Mouse (Mus musculus) ES-Bruce4 (cell line): ENCODE measurements around the gene Atg16l1. TPM values are rescaled to one million over a fixed set of nuclear protein-coding genes. Genes with fewer than 3 reads are reported as not detected.

ENCODE experiments used
- H3K27ac ChIP-seq: 2 replicates; pipeline ENCODE4 v1.5.1; 2012; ENCODE audit warnings: low read length, inconsistent platforms; ENCODE audit not compliant: insufficient read depth
- H3K27me3 ChIP-seq: 2 replicates; pipeline ENCODE4 v1.6.1; 2012; ENCODE audit warnings: mild to moderate bottlenecking, low read length, inconsistent platforms; ENCODE audit not compliant: control insufficient read depth, poor library complexity, insufficient read depth, severe bottlenecking
- H3K36me3 ChIP-seq: 2 replicates; pipeline ENCODE4 v1.6.1; 2012; ENCODE audit warnings: inconsistent platforms, mild to moderate bottlenecking, low read length, moderate library complexity; ENCODE audit not compliant: control insufficient read depth, poor library complexity, insufficient read depth, severe bottlenecking
- H3K4me1 ChIP-seq: one replicate; pipeline ENCODE4 v1.8.1; 2011; ENCODE audit warnings: low read length; ENCODE audit not compliant: control insufficient read depth, insufficient read depth
- H3K4me3 ChIP-seq: 2 replicates; pipeline ENCODE4 v1.5.1; 2011; ENCODE audit warnings: low read depth, mild to moderate bottlenecking, low read length
- H3K9ac ChIP-seq: 2 replicates; pipeline ENCODE4 v1.6.1; 2012; ENCODE audit warnings: low read depth, mild to moderate bottlenecking, inconsistent platforms; ENCODE audit not compliant: poor library complexity, severe bottlenecking
- H3K9me3 ChIP-seq: replicated peaks from 2 replicates; pipeline ENCODE4 v1.6.1; 2012; ENCODE audit warnings: mild to moderate bottlenecking, low read length, inconsistent platforms; ENCODE audit not compliant: control insufficient read depth, poor library complexity, insufficient read depth, severe bottlenecking
- CTCF ChIP-seq: IDR thresholded peaks from one replicate; pipeline ENCODE4 v1.8.1; 2011; ENCODE audit warnings: low read depth, low read length
- EP300 ChIP-seq: IDR thresholded peaks from 2 replicates; pipeline ENCODE4 v1.6.1; 2011; ENCODE audit warnings: low read depth, low read length; ENCODE audit not compliant: insufficient read depth
- POLR2A ChIP-seq: IDR thresholded peaks from one replicate; pipeline ENCODE4 v1.8.1; 2011; ENCODE audit warnings: low read length; ENCODE audit not compliant: insufficient read depth
- polyA plus RNA-seq: library from polyadenylated mRNA; stranded (reverse); fragments of >200 nt; gene quantifications from 2 replicates; pipeline ENCODE4 v1.2.4, GENCODE M21; 2011; ENCODE audit warnings: low read depth; ENCODE audit not compliant: missing spikeins, insufficient read depth, insufficient read length

Gene Atg16l1
- polyA plus RNA-seq, 1 experiment = 42.3 TPM

DNA sequence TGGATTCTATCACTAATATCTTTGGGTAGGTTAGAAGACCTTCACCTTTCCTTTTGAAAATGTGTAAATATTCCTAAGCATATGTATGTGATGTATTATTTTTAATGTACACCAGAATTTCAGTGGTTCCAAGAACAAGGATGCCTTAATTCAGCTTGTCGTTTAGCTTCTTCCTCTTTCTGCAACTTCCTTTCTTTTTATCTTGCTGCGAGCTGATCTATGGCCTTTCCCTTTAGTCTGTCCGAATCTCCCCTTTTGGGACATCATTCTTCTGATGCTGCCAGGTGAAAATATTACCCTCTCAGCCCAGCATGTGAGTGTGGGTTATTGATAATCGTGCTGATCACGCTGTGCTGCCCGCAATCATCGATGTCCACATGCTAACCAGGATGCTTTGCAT lies 19.2 kb downstream of the Atg16l1 start:
- no peak overlapping the region for H3K9ac ChIP-seq
- H3K27ac ChIP-seq = no peak overlapping the region
- H3K36me3 ChIP-seq = peaks cover 83% of the 10 kb centered on the region
- H3K4me1 ChIP-seq = no peaks in the 10 kb centered on the region
- no peak for TF ChIP-seq CTCF
- no peak for TF ChIP-seq POLR2A
- no peak for TF ChIP-seq EP300
- H3K27me3 ChIP-seq = no peaks in the 10 kb centered on the region
- no peak overlapping the region for H3K4me3 ChIP-seq
- H3K9me3 ChIP-seq = peaks cover 9% of the 10 kb centered on the region; the same call in 1 of the 2 replicates

DNA sequence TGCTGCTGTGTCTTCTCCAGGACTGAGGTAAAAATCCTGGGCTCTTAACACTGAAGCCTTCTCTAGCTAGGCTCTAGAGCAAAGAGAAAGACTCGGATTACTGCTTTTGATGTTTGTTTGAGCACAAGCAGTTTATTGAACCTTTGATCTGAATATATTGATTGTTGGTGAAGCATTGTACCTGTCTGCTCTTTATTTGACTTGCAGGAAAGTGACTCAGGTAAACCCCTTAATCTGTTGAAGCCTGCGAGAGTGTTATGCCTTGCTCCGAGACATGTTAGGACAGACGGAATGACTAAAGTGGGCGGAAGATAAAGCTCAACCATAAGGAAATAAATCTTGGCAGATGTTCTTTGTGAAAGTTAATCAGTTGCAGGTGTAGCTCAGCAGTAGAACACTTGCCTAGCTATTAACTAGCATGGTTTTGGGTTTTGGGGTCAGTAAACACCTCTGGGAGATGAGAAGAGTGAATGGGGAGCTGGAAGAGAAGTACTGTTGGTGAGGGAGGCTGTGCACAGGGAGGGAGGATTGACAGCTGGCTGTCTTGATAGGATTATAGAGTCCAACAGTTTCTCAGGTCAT lies 23.6 kb downstream of the Atg16l1 start:
- Histone ChIP-seq H3K9me3 (no peaks in the 10 kb centered on the region), H3K36me3 (peaks cover 81% of the 10 kb centered on the region), H3K9ac (no peak overlapping the region), H3K27ac (no peak overlapping the region), H3K4me3 (no peak overlapping the region), H3K27me3 (no peaks in the 10 kb centered on the region), H3K4me1 (no peaks in the 10 kb centered on the region)
- TF ChIP-seq CTCF (no peak), EP300 (no peak), POLR2A (no peak)

DNA sequence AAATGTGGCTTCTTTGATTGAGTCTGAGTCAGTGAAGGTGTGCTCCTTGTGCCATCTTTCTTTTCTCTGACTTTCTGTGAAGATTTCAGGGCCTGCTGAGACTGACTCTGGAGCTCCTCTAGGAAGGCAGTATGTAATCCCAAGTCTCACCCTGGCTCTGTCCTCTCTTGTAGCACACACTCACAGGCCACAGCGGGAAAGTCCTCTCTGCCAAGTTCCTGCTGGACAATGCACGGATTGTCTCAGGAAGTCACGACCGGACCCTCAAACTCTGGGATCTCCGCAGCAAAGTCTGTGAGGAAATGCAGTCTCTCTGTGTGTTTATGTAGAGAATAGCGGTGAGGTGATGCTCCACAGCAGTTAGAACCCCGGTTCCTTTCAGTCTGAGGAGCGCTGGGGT lies 30.0 kb downstream of the Atg16l1 start:
- H3K4me1 ChIP-seq = no peaks in the 10 kb centered on the region
- no peak overlapping the region for H3K9ac ChIP-seq
- TF ChIP-seq POLR2A (no peak), CTCF (no peak), EP300 (no peak)
- no peaks in the 10 kb centered on the region for H3K9me3 ChIP-seq
- H3K36me3 ChIP-seq = peaks cover 46% of the 10 kb centered on the region
- H3K27ac ChIP-seq = no peak overlapping the region
- no peaks in the 10 kb centered on the region for H3K27me3 ChIP-seq
- no peak overlapping the region for H3K4me3 ChIP-seq

DNA sequence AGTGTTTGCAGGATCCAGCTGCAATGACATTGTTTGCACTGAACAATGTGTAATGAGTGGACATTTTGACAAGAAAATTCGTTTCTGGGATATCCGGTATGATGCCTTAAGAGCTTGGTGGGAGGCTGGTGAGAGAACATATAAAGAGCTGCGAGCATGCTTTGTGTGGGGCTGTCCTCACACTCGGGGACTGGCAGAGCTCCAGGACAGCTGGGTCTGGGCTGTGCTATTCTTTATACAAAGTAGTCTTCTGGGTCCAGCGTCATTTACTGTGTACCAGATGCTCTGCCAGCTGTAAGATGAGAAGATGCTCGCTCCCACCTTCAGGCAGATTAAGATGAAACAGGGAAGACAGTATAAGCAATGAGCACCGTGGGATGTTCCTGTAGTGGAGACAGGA lies 30.6 kb downstream of the Atg16l1 start:
- no peak for TF ChIP-seq POLR2A
- no peak for TF ChIP-seq CTCF
- no peaks in the 10 kb centered on the region for H3K9me3 ChIP-seq
- peaks cover 48% of the 10 kb centered on the region for H3K36me3 ChIP-seq
- no peak overlapping the region for H3K4me3 ChIP-seq
- no peak overlapping the region for H3K9ac ChIP-seq
- H3K27me3 ChIP-seq = no peaks in the 10 kb centered on the region
- no peaks in the 10 kb centered on the region for H3K4me1 ChIP-seq
- no peak overlapping the region for H3K27ac ChIP-seq

DNA sequence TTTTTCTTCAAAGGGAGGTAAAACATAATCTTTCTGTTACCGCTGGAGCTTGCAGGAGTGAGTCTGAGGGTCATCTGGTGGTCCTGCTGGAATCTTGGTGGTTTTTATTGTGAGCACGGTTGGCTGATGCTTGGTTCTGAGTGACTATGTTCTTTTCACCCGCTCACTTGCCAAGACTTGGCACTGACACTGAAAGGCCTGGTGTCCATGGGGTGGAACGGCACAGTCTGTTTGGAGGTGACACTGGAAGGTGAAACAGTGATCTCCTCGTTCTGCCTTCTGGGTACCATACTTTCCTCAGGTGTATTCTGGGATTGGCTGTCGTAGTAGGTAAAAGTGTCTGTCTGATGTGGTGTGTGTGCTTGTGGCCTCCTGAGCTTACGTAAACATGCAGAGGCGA lies 34.0 kb downstream of the Atg16l1 start:
- H3K4me1 ChIP-seq = no peaks in the 10 kb centered on the region
- TF ChIP-seq POLR2A (no peak), EP300 (no peak), CTCF (no peak)
- no peak overlapping the region for H3K9ac ChIP-seq
- H3K4me3 ChIP-seq = no peak overlapping the region
- peaks cover 24% of the 10 kb centered on the region for H3K36me3 ChIP-seq
- no peak overlapping the region for H3K27ac ChIP-seq
- H3K9me3 ChIP-seq = no peaks in the 10 kb centered on the region
- H3K27me3 ChIP-seq = no peaks in the 10 kb centered on the region

DNA sequence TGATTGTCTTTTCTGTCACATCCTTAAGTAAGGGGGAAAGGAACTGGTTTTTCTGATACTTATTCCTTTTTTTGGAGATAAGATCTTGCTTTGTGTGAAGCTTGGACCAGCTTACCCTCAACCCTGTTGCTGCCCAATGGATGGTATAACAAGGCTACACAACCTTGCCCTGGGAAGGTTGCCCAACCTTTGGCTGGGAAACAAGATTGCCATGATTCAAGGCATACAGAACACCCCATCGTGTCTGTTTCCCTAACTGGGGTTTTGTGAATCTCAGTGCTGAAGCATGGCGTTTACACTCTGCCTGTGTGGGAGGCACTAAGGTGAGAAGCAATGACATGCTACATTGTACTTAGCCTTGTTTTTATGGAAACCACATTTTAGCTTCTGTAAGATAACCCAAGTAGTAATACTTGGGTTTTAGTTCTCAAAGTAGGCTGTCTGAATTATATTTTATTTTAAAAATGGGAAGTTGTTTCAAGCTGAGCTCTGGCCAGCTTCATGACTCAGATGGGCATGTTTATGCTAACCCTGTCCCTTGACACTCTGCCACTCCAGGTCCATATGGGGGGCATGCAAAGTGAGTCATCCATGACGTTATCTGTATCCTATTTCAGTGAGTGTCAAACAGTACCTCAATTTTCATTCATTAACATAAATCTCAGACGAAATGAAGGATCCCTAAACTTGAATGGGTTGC lies 36.9 kb downstream of the Atg16l1 start:
- Histone ChIP-seq H3K27ac (no peak overlapping the region), H3K9me3 (no peaks in the 10 kb centered on the region), H3K4me1 (no peaks in the 10 kb centered on the region), H3K27me3 (no peaks in the 10 kb centered on the region), H3K9ac (no peak overlapping the region), H3K4me3 (no peak overlapping the region), H3K36me3 (peaks cover 5% of the 10 kb centered on the region)
- TF ChIP-seq EP300 (no peak), CTCF (no peak), POLR2A (no peak)
